Mouse (Mus musculus) neural tube, embryonic 15.5 days (tissue): ENCODE data around the gene Pygl. TPM values are rescaled to one million over a fixed set of nuclear protein-coding genes. Genes with fewer than 3 reads are reported as not detected.
A peak's percentile ranks its signal among the peaks of the same experiment; 100 is the strongest.
"Not testable (repeated sequence)": the region's sequence is repeated elsewhere in the genome, so short reads cannot be mapped to it uniquely, and the experiment has no call there.

Experiments
- ATAC-seq: fragments of 200-750 bp; cut with Nextera tagmentation; 2 replicates; pipeline ENCODE4 v1.8.0; 2017; ENCODE audit warnings: mild to moderate bottlenecking, moderate TSS enrichment, moderate library complexity; ENCODE audit not compliant: low FRiP score
- H3K27ac ChIP-seq: fragments of 300-500 bp; sonication (generic); replicated peaks from 2 replicates; pipeline ENCODE4 v1.5.1; 2015; ENCODE audit warnings: mild to moderate bottlenecking, inconsistent platforms
- H3K27me3 ChIP-seq: fragments of 300-500 bp; sonication (generic); replicated peaks from 2 replicates; pipeline ENCODE4 v1.6.1; 2015; ENCODE audit warnings: inconsistent platforms
- H3K36me3 ChIP-seq: fragments of 300-500 bp; sonication (generic); 2 replicates; pipeline ENCODE4 v1.6.1; 2015; ENCODE audit warnings: inconsistent platforms
- H3K4me1 ChIP-seq: fragments of 300-500 bp; sonication (generic); 2 replicates; pipeline ENCODE4 v1.6.1; 2015; ENCODE audit warnings: inconsistent platforms
- H3K4me2 ChIP-seq: fragments of 300-500 bp; sonication (generic); 2 replicates; pipeline ENCODE4 v1.6.1; 2015; ENCODE audit warnings: inconsistent platforms, mild to moderate bottlenecking, moderate library complexity
- H3K4me3 ChIP-seq: fragments of 300-500 bp; sonication (generic); replicated peaks from 2 replicates; pipeline ENCODE4 v1.5.1; 2015; ENCODE audit warnings: mild to moderate bottlenecking, inconsistent platforms
- H3K9ac ChIP-seq: fragments of 300-500 bp; sonication (generic); replicated peaks from 2 replicates; pipeline ENCODE4 v1.6.1; 2015; ENCODE audit warnings: mild to moderate bottlenecking, inconsistent platforms
- H3K9me3 ChIP-seq: fragments of 300-500 bp; sonication (generic); replicated peaks from 2 replicates; pipeline ENCODE4 v1.6.1; 2016; ENCODE audit warnings: inconsistent platforms
- WGBS: fragments of 180-500 bp; shearing (Covaris S2); methylation state at CpG from one replicate; pipeline ENCODE4 v1.1.7; 2015; ENCODE audit warnings: mixed read lengths; 5-methylcytosine and 5-hydroxymethylcytosine counted together
- polyA plus RNA-seq: library from polyadenylated mRNA; unstranded; fragments of >200 nt; fragmentation: Nextera tagmentation; extraction: Ambion mirVana; gene quantifications from 2 replicates; pipeline ENCODE4 v1.2.1, GENCODE M21; 2015

Gene Pygl
- polyA plus RNA-seq, 1 experiment from 2014 or later = 10.0 TPM

- Histone ChIP-seq H3K4me1 (peaks cover 12% of the 10 kb centered on the region), H3K9me3 (no peaks in the 10 kb centered on the region), H3K27me3 (no peaks in the 10 kb centered on the region), H3K36me3 (no peaks in the 10 kb centered on the region), H3K27ac (peak overlapping the region; percentile 73), H3K9ac (peak overlapping the region; percentile 30), H3K4me2 (peak overlapping the region; percentile 56), H3K4me3 (peak overlapping the region; percentile 35)
- WGBS = 13% methylated on average over 19 of the region's 19 CpGs
- ATAC-seq = peak; percentile 82
Observed at GRCm38 (mm10) chr12:70192267-70192727, 39.0 kb downstream of the Pygl start.

DNA sequence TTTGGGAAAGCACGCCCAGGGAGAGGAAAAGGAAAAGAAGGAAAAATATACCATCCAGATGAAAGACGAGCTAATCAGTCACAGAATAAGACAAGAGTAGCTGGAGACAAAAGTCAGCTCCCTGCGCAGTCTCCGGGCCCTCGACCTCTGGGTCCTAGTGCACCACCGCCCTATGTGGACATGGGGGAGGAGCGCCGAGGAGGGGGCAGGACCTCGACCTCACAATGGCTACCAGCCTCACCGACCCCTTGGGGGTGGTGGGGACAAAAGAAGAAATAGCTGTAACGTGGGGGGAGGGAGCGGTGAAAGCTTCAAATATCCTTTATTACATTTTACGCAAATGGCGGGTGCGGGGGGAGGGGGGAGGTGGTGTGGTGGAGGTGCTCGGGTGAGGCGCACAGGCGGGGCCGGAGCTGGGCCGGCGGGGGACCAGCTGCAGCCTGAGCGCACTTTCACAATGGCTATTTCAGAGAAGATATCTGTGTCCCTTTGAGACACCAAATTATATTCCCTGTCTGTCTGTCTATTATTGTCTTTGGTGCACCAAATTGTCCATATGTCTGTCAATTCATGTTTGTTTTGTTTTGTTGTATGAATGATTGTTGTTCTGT is 47.0 kb downstream of the Pygl start:
- Histone ChIP-seq H3K36me3 (no peaks in the 10 kb centered on the region), H3K4me2 (0 out of 2 replicates have a peak overlapping the region, but pooled peaks have one; percentile 9), H3K27ac (peak overlapping the region; percentile 35), H3K4me1 (no peaks in the 10 kb centered on the region), H3K27me3 (no peaks in the 10 kb centered on the region), H3K9me3 (no peaks in the 10 kb centered on the region), H3K4me3 (peak overlapping the region; percentile 30), H3K9ac (no peak overlapping the region)
- 67% methylated on average over 22 of the region's 22 CpGs for WGBS
- peak; percentile 84; the same call in 1 of the 2 replicates for ATAC-seq

- H3K4me2 ChIP-seq, H3K9ac ChIP-seq, H3K36me3 ChIP-seq, H3K9me3 ChIP-seq, H3K27ac ChIP-seq, H3K4me1 ChIP-seq, H3K27me3 ChIP-seq: not testable (repeated sequence)
- peak; percentile 50; the same call in 1 of the 2 replicates for ATAC-seq
- WGBS = 87% methylated on average over 8 of the region's 8 CpGs
- H3K4me3 ChIP-seq = peak overlapping the region; percentile 30
Observed at GRCm38 (mm10) chr12:70183507-70183906, 47.8 kb downstream of the Pygl start.

DNA sequence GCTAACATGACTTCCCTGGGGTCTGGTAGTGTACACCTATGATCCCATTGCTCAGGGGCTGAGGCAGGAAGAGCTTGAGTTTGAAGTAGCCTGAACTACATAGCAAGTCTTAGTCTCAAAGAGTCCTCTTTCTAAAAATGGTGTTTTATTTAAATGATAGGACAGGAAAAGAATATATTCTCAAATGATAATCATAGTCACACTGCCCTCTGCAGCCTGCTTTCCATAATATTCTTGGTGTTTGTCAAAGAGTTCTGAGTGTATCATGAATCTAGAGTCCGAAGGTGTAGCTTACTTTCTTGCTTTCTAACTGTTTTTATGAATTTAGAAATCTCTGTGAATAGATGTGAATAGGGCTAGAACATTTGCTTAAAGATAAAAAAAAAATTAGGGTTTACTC is 61.3 kb downstream of the Pygl start:
- Histone ChIP-seq H3K4me3 (no peak overlapping the region), H3K9ac (no peak overlapping the region), H3K27ac (no peak overlapping the region), H3K9me3 (no peaks in the 10 kb centered on the region), H3K27me3 (no peaks in the 10 kb centered on the region), H3K4me1 (no peaks in the 10 kb centered on the region), H3K4me2 (no peak overlapping the region), H3K36me3 (no peaks in the 10 kb centered on the region)
- ATAC-seq = no peak
- WGBS = 98% methylated on average over 1 of the region's 1 CpGs

DNA sequence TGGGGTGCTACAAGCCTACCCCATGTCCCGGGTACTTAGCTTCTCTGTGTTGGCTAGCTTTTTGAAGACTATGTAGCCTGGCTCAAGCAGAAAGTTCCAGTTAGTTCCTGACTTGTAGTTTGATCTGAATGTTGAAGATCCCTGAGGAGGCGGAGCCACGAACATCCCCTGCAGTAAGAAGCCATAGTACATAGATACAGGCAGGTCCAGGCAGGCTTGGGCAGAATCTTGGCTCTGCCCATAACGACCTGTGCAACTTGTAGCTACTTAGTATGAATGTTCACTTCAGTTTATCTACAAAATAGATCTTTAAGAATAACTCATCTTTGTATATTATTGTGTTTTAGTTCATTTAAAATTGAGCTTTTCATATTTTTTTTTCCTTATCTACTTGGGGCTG is 63.3 kb downstream of the Pygl start:
- no peak overlapping the region for H3K27ac ChIP-seq

GRCm38 (mm10) chr12:70164741-70165140 is 66.5 kb downstream of the Pygl start:
- H3K9ac ChIP-seq = no peak overlapping the region
- H3K4me1 ChIP-seq = no peaks in the 10 kb centered on the region
- no peaks in the 10 kb centered on the region for H3K27me3 ChIP-seq
- no peaks in the 10 kb centered on the region for H3K9me3 ChIP-seq
- no peak overlapping the region for H3K4me3 ChIP-seq
- no peak overlapping the region for H3K4me2 ChIP-seq
- 88% methylated on average over 3 of the region's 3 CpGs for WGBS
- H3K27ac ChIP-seq = no peak overlapping the region
- no peaks in the 10 kb centered on the region for H3K36me3 ChIP-seq
- no peak for ATAC-seq

More for the DNA sequence above, 63.3 kb downstream of the Pygl start:
- 92% methylated on average over 4 of the region's 4 CpGs for WGBS
- no peaks in the 10 kb centered on the region for H3K9me3 ChIP-seq
- H3K36me3 ChIP-seq = no peaks in the 10 kb centered on the region
- H3K9ac ChIP-seq = no peak overlapping the region
- H3K27me3 ChIP-seq = no peaks in the 10 kb centered on the region
- H3K4me2 ChIP-seq = no peak overlapping the region
- ATAC-seq = no peak
- no peak overlapping the region for H3K4me3 ChIP-seq
- no peaks in the 10 kb centered on the region for H3K4me1 ChIP-seq

DNA sequence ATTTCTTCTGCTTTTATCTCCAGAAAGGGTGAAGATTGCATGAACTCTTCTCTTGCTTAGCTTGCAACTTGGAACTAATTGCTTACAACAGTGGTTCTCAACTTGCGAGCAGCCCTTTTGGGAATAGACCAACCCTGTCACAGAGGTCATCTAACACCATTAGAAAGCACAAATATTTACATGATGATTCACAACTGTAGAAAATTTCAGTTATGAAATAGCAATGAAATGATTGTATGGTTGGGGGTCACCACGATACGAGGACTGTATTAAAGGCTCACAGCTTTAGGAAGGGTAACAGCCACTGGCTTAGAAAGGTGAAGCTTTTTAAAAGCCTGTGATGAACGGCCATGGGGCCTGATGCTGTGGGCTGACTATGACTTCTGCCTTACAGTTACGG is 70.2 kb downstream of the Pygl start:
- Histone ChIP-seq H3K27ac (no peak overlapping the region), H3K9ac (no peak overlapping the region), H3K9me3 (no peaks in the 10 kb centered on the region), H3K27me3 (no peaks in the 10 kb centered on the region), H3K4me3 (no peak overlapping the region), H3K4me1 (no peaks in the 10 kb centered on the region), H3K4me2 (no peak overlapping the region), H3K36me3 (no peaks in the 10 kb centered on the region)
- no peak for ATAC-seq
- whole genome bisulfite sequencing = 77% methylated on average over 5 of the region's 5 CpGs

DNA sequence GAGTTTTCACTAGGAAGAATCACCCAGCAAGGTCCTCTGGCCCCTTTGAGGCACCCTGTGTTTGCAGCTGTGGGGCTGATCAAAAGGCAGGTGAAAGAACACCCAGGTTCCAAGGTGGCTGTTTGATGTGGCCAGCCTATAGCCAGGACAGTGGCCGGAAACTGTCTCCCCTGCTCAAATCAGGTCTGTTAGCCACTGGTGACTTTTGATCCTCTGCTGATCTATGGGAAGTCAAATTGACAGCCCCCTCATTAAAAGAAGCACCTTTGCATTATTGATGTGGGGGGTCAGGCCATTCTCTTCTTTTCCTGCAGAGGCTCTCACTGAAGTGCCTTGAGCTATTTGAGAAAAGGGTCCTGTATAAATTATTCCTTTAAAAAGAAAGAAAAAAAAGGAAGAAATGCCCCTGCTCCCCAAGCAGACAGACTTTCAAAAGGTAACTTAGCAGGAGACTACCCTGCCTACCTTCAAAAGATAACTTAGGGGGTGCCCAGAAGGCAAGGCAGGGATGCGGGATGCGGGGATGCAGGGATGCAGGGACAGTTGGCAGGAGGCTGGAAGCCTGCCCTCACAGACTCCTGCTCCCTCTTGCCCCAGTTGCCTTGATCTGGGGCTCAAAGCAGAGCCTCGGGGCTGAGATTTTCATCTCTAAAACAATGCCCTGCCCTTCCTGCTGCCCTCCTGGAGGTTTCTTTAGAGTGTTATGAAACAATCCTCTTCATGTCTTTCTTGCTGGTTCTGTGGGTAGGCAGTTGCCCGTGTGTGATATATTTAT is 73.8 kb downstream of the Pygl start:
- WGBS = 52% methylated on average over 5 of the region's 5 CpGs

DNA sequence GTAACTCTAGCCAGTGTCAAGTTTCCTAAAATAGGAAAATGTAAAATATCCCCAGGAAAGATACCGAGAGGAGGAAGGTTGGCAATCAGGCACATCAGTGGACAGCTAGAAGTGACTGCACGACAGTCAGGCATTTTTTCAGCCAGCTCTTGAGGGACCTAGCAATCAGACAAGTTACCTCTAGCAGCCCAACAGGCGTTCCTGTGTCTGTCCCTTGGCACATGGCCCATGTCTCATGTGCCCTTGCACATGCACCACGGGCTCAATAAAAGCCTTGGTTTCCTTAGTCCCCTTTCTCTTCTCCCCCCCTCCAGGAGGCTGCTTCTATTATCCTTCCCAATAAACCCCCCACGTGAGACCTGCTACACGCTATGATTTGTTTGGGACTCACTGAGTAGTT is 75.1 kb downstream of the Pygl start:
- WGBS = 62% methylated on average over 6 of the region's 6 CpGs
- H3K27me3 ChIP-seq = no peaks in the 10 kb centered on the region
- no peak overlapping the region for H3K27ac ChIP-seq
- no peak overlapping the region for H3K4me3 ChIP-seq
- ATAC-seq = no peak
- no peak overlapping the region for H3K9ac ChIP-seq
- H3K36me3 ChIP-seq = no peaks in the 10 kb centered on the region
- H3K9me3 ChIP-seq = no peaks in the 10 kb centered on the region
- no peak overlapping the region for H3K4me2 ChIP-seq
- no peaks in the 10 kb centered on the region for H3K4me1 ChIP-seq

More for the DNA sequence above, 73.8 kb downstream of the Pygl start:
- H3K27me3 ChIP-seq = no peaks in the 10 kb centered on the region
- no peak overlapping the region for H3K4me2 ChIP-seq
- no peak overlapping the region for H3K27ac ChIP-seq
- H3K9me3 ChIP-seq = no peaks in the 10 kb centered on the region
- no peak overlapping the region for H3K4me3 ChIP-seq
- H3K9ac ChIP-seq = no peak overlapping the region
- ATAC-seq = no peak
- H3K36me3 ChIP-seq = no peaks in the 10 kb centered on the region
- H3K4me1 ChIP-seq = no peaks in the 10 kb centered on the region

DNA sequence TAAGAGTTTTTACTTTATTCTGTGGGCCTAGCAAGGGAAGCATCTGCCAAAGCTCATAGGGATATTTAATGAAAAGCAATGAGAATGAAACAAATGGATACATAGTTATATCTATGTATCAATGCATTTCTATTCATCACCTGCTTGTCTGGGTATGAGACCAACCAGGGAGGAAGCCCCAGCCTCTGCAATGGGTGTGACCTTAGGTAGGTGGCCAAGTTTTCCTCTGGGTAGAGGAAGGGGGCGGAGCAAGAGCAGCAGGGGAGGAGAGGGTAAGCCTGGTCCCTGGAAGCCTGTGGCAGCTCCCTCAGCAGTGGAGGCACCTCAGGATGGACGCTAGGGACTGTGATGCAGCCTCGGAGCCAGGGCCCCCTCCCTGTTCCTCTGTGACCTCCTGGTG is 77.4 kb downstream of the Pygl start, which contains the start of gene Abhd12b:
Abhd12b (plus strand) TSS at position 301 of the 400 bp plus-strand sequence.
- Histone ChIP-seq H3K9me3 (no peaks in the 10 kb centered on the region), H3K4me3 (no peak within 1 kb of the TSS), H3K36me3 (no peaks in the 10 kb centered on the region), H3K9ac (no peak within 1 kb of the TSS), H3K27ac (no peak within 1 kb of the TSS), H3K4me2 (no peak within 1 kb of the TSS), H3K4me1 (peaks cover 3% of the 10 kb centered on the region), H3K27me3 (no peaks in the 10 kb centered on the region)
- 58% methylated on average over 3 of the region's 3 CpGs for WGBS
- no peak for ATAC-seq

DNA sequence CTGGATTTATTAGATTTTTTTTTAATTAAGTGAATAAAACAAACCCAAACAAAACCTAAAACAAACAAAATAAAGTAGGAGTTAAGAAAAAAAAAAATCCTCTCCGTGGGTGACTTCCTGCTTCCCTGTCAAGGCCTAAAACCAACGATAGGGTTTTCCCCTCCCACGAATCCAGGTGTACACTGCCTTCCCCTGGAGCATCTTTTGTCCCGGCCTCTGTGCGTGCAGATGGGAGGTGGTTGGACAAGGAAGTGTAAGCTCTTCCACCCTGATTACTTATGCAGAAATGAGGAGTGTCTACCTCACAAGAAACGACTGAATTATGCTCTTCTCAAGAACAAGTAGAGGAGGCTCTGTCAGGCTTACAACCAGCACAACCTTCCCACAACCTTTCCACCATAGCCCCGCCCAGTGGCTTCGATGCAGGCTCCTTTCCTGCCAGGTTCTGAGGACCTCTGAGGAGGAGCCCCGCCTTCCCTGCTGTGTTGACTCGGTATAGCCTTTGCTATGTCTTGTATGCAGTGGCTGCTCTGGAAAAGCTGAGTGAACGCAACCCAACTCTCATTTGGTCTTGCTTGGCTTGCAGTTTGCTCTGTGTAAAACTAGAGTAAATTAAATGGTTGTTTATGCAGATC is 82.5 kb downstream of the Pygl start:
- peak; percentile 70 for ATAC-seq
- no peaks in the 10 kb centered on the region for H3K27me3 ChIP-seq
- WGBS = 12% methylated on average over 11 of the region's 11 CpGs
- H3K36me3 ChIP-seq = no peaks in the 10 kb centered on the region
- no peak overlapping the region for H3K9ac ChIP-seq
- H3K4me2 ChIP-seq = peak overlapping the region; percentile 50
- no peaks in the 10 kb centered on the region for H3K9me3 ChIP-seq
- peaks cover 22% of the 10 kb centered on the region for H3K4me1 ChIP-seq
- H3K4me3 ChIP-seq = 0 out of 2 replicates have a peak overlapping the region, but pooled peaks have one; percentile 8
- peak overlapping the region; percentile 65 for H3K27ac ChIP-seq
